Mouse (Mus musculus) heart, postnatal 0 days (tissue): ENCODE measurements around the gene Pkp1.

Source experiments
- CTCF ChIP-seq: IDR thresholded peaks from 2 replicates; pipeline ENCODE4 v1.5.1; 2016; ENCODE audit warnings: antibody characterized with exemption, control low read depth, low read depth
- EP300 ChIP-seq: IDR thresholded peaks from 2 replicates; pipeline ENCODE4 v1.6.1; 2016; ENCODE audit warnings: antibody characterized with exemption, low read depth

DNA sequence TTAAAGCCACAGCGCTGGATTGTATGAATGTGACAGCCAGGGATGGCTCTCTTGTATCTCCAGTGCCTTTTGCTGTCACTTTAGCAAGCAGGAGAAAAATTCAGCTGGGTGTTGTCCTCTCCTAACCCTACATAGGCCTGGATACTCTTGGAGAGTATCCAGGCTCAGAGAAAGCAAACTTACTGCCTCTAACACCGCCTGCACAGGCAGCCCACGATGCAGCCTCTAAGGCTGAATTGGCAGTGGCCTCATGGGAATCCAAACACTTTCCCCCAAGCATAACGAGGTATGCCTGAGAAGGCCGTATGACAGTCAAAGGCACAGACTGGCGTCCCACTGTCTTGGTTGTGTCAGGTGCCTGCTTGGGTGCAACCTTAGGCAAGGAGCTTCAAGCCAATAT is 26.8 kb downstream of the Pkp1 start:
- no peak for TF ChIP-seq CTCF
- no peak for TF ChIP-seq EP300
